Mouse (Mus musculus) testis, postnatal 10 days (tissue): ENCODE results near the gene Smndc1.
A peak's percentile ranks its signal among the peaks of the same experiment; 100 is the strongest.

Experiments
- DNase-seq: peaks from one replicate; pipeline ENCODE4 v3.0.0; 2021; ENCODE audit warnings: low spot score

The Smndc1 gene

DNA sequence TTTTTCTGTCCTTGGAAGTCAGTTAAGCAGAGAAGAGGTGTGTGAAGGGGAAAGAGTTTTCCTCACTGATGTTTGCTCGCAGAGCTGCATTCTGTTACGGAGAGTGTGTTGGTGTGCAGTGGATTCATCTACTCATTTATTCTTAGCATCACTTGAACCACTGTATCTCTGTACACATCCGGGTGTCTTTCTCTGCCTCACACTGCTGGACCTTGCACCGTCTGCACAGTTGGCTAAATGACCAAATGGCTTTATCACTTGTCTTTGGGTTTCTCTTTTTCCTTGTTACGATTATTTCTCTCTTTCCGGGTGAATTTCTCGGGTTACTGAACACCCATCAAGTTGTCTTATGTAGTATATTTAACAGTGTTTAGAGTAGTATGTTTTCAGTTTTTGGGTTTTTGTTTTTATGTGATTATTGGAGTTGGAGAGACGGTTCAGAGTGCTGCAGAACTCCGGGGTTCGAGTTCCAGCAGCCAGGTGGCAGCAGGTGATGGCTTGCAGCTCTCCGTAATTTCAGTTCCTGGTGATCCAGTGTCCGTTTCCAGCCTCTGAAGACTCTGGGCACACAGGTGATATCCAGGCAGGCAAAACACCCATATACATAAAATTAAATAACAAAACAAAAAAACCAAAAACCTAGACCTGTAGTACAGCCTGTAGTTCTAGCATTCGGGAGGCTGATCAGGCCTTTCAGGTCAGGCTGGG lies 47.0 kb downstream of the Smndc1 start:
- no peak for DNase-seq

GRCm38 (mm10) chr19:53340423-53340822 lies 50.0 kb downstream of the Smndc1 start:
- no peak for DNase-seq

DNA sequence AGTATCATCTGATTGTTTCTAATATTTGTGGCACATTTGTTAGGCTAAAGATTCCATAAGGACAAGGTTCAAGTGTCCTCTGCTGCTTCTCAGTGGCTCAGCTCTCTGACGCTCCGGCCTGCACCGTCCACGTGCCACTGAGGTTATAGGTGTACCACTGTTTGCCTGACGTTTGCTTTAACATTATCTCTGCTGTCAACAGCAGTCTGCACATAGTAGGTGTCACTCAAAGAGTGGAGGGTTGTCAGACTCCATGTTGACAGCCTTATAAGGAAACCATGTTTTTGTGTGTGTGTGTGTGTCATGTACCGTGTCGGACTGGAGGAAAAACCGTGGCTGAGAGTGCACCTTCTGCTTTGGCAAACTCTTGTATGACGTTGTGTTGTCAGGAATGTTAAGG lies 55.1 kb downstream of the Smndc1 start:
- DNase-seq = no peak

DNA sequence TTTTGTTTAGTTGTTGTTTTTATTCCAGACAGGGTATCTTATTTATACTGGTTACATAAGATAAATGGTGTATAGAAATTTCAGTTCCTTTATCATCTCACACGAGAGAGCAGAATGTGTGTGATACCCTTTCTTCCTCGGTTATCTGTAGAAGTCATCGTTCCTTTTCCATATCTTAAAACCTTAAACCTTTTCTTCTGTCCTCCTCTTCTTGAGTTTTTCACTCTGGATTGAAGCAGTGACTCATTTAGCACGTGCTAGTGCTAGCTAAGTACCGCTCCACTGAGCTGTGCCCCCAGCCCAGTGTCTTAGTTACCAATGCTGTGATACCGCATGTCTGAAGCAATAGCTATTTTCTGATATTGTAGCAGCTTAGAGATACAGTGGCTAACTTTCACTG lies 56.6 kb downstream of the Smndc1 start:
- DNase-seq = no peak

GRCm38 (mm10) chr19:53331882-53332500 lies 58.4 kb downstream of the Smndc1 start:
- no peak for DNase-seq

DNA sequence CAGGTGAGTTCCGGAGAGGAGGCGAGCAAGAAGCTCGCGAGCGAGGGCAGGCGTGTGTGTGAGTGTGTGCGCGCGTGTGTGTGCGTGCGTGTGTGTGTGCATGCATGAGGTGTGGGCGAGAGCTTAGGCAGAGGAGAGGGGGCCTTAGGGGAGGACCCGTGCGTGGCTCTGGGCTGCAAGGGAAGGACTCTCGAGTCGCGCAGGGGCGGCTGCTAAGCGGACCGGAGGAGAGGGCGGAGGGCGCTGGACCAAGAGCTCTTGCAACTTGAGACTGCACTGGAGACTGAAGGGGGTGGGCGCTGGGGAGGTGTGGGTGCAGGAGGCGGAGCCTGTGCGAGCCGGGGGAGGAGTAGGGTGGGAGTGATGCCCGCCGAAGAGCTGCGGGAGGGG lies 60.4 kb downstream of the Smndc1 start:
- DNase-seq = peak; percentile 87
